Mouse (Mus musculus): ENCODE data around the gene Krt79. TPM values are rescaled to one million over a fixed set of nuclear protein-coding genes. Genes with fewer than 3 reads are reported as not detected.

Krt79 gene
- total RNA-seq (2023), result not detected

GRCm38 (mm10) chr15:101940274-101940829 is at the start of gene Krt79:
Gene Krt79 (minus strand): TSS chr15:101940324.

DNA sequence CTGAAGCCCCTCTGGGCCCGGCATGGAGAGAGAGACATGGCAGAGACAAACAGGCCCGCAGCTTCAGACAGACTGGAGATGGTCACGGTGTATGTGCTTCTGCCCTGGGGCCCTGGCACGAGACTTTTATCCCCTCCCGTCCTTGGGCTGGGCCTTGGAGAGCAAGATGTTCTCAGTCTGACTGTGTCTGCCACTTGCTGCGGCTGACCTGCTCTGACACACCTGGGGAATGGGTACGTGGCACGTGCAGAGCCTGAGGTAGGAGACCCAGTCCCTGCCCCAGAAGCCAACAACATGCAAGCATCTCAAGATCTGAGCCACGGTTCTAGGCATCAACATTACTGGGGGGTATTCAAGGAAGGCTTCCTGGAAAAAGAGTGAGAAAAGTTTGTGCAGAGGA is 14.1 kb upstream of the Krt79 start, which contains the start of gene Krt78:
TSS of gene Krt78 (minus strand) at position 101 of the 400 bp plus-strand sequence.

GRCm38 (mm10) chr15:101924635-101925034 is 15.5 kb downstream of the Krt79 start, which contains the start of gene Krt4:
Gene Krt4 (minus strand): TSS chr15:101924735.

GRCm38 (mm10) chr15:101892820-101893219 is 47.3 kb downstream of the Krt79 start, which contains the start of gene Krt76:
Gene Krt76 (minus strand): TSS chr15:101892920.

Other genes starting within 250 kb of the Krt79 start
- gene Krt6a, start 246.0 kb downstream of the Krt79 start, total RNA-seq (2023), result not detected
- not detected for gene Krt5, start 227.4 kb downstream of the Krt79 start, total RNA-seq (2023)
- gene Krt71, start 197.2 kb downstream of the Krt79 start, total RNA-seq (2023), result not detected
- not detected for gene Krt72, start 153.9 kb downstream of the Krt79 start, total RNA-seq (2023)
- not detected for gene Krt73, start 138.0 kb downstream of the Krt79 start, total RNA-seq (2023)
- gene Krt2, start 122.2 kb downstream of the Krt79 start, total RNA-seq (2023), result not detected
- not detected for gene Krt1, start 89.5 kb downstream of the Krt79 start, total RNA-seq (2023)
- gene Krt77, start 70.6 kb downstream of the Krt79 start, total RNA-seq (2023), result not detected
- not detected for gene Krt76, start 47.4 kb downstream of the Krt79 start, total RNA-seq (2023)
- gene Krt4, start 15.6 kb downstream of the Krt79 start, total RNA-seq (2023), result not detected
- gene Krt78, start 14.0 kb upstream of the Krt79 start, total RNA-seq (2023), result not detected
- gene Krt8, start 64.2 kb upstream of the Krt79 start, total RNA-seq (2023), result not detected
- under 1 TPM; 0.46 to 0.94 TPM for gene Krt18, start 87.9 kb upstream of the Krt79 start, total RNA-seq (2023)
- gene Eif4b, start 133.4 kb upstream of the Krt79 start, total RNA-seq (2023), result 100 to 1,000 TPM; 134 to 139 TPM
- gene Tns2, start 160.1 kb upstream of the Krt79 start, total RNA-seq (2023), result under 1 TPM; 0.53 to 0.64 TPM
- gene Spryd3, start 195.9 kb upstream of the Krt79 start, total RNA-seq (2023), result 10 to 100 TPM; 23.0 to 23.2 TPM
- under 1 TPM; 0.31 to 0.38 TPM for gene Igfbp6, start 204.0 kb upstream of the Krt79 start, total RNA-seq (2023)
- gene Soat2, start 210.2 kb upstream of the Krt79 start, total RNA-seq (2023), result 1 to 10 TPM; 1.6 to 1.8 TPM

Measured in neutrophil, adult 83 days (primary cell).